Mouse (Mus musculus): ENCODE data around the gene Vgll4. TPM values are rescaled to one million over a fixed set of nuclear protein-coding genes. Genes with fewer than 3 reads are reported as not detected.
A peak's percentile ranks its signal among the peaks of the same experiment; 100 is the strongest.

The Vgll4 gene
- polyA plus RNA-seq, 1 experiment from 2014 or later = 14.7 TPM

DNA sequence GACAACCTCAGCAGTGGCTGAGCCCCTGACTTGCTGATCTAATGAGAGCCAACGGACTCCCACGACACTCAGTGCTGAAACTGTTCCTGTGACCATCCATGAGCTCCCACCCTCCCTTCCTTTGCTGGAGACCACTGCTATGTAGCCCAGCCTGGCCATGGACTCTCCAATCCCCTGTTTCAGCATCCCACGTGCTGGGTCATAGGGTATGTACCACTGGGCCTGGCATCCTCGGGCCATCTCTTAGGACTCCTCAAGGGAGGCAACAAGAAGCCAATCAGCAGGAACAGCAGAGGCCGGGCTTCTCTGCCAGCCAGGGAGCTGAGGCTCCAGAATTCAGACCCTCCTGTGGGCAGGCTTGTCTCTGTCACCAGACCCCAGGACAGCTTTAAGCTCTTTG lies 87.6 kb downstream of the Vgll4 start:
- Histone ChIP-seq H3K9me3 (ENCODE audit: low read length) (no peaks in the 10 kb centered on the region), H3K9ac (replicated peaks) (no peak overlapping the region), H3K4me2 (ENCODE audit: low read depth, low read length) (no peak overlapping the region), H3K4me3 (ENCODE audit: low read depth, low read length) (no peak overlapping the region), H3K27me3 (ENCODE audit: insufficient read depth, low read length) (no peaks in the 10 kb centered on the region), H3K36me3 (replicated peaks; ENCODE audit: insufficient read depth, low read length) (0 out of 2 replicates have a peak, but pooled peaks cover 5% of the 10 kb centered on the region), H3K4me1 (ENCODE audit: insufficient read depth) (peaks cover 65% of the 10 kb centered on the region), H3K27ac (ENCODE audit: low read depth) (0 out of 2 replicates have a peak overlapping the region, but pooled peaks have one; percentile 69)
- TF ChIP-seq EP300 (IDR thresholded peaks at IDR 0.05; ENCODE audit: low read depth) = no peak
- no peak for TF ChIP-seq CTCF (IDR thresholded peaks at IDR 0.05; ENCODE audit: low read depth)
- ATAC-seq = no peak
- DNase-seq = no peak
- WGBS (ENCODE audit: insufficient replicate concordance) = 71% methylated on average over 5 of the region's 5 CpGs

DNA sequence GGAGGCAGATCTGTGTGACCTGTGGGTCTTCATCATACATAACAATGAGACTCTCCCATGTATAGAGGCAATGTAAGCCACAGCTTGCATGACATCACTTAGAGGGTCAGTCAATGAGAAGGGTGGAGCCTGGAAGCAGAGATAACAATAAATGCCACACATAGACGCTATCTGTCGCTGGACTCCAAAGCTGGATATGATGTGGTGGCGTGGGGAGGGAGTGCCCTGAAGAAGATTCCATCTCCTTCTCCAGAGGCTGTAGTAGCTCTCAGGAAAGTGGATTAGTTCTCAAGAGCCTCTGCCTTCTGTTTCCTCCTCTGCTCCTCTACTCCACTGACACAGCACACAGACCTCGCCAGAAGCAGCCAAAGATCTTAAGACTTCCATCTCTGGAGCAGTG lies 89.0 kb downstream of the Vgll4 start:
- Histone ChIP-seq H3K4me3 (ENCODE audit: low read depth, low read length) (no peak overlapping the region), H3K4me1 (ENCODE audit: insufficient read depth) (peaks cover 64% of the 10 kb centered on the region), H3K27ac (ENCODE audit: low read depth) (no peak overlapping the region), H3K36me3 (replicated peaks; ENCODE audit: insufficient read depth, low read length) (0 out of 2 replicates have a peak, but pooled peaks cover 5% of the 10 kb centered on the region), H3K9me3 (ENCODE audit: low read length) (no peaks in the 10 kb centered on the region), H3K9ac (replicated peaks) (no peak overlapping the region), H3K27me3 (ENCODE audit: insufficient read depth, low read length) (no peaks in the 10 kb centered on the region), H3K4me2 (ENCODE audit: low read depth, low read length) (no peak overlapping the region)
- no peak for TF ChIP-seq EP300 (IDR thresholded peaks at IDR 0.05; ENCODE audit: low read depth)
- no peak for TF ChIP-seq CTCF (IDR thresholded peaks at IDR 0.05; ENCODE audit: low read depth)
- no peak for ATAC-seq
- no peak for DNase-seq
- WGBS (ENCODE audit: insufficient replicate concordance) = 53% methylated on average over 4 of the region's 4 CpGs

DNA sequence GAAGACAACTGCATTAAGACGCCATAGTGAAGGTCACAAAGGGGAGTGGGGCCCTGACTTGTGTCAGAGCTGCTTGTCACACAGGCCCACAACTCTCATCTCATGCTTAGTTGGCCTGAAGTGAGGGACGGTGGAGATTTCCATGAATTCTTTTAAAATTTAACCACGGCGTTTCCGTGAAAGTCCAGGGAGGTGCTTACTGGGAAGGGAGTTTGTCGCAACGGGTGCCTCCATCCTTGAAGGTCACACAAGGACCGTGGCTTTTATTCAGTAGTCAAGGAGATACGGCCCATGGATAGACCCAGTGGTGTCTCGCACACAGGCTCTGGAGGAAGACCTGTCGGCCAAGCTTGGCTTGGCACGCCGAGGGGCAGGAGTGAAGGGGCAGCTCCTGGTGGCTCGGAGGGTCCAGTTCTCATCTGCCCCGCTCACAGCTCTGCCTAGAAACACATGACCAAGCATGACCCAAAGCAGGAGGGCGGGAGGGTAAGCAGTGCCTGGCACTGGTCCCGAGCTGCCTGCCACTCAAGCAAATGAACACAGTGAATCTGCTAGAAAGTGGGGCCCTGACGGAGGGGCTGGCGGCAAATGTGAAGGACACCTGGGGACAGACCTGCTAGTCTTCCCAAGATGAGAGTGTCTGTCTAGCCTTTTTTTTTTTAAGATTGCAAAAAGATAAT lies 90.8 kb downstream of the Vgll4 start:
- DNase-seq (peak; percentile 72), ATAC-seq (peak; percentile 46)
- Histone ChIP-seq H3K9me3 (ENCODE audit: low read length) (no peaks in the 10 kb centered on the region), H3K27ac (ENCODE audit: low read depth) (peak overlapping the region; percentile 72), H3K4me1 (ENCODE audit: insufficient read depth) (peaks cover 72% of the 10 kb centered on the region), H3K36me3 (replicated peaks; ENCODE audit: insufficient read depth, low read length) (no peaks in the 10 kb centered on the region), H3K9ac (replicated peaks) (no peak overlapping the region), H3K4me3 (ENCODE audit: low read depth, low read length) (no peak overlapping the region), H3K4me2 (ENCODE audit: low read depth, low read length) (no peak overlapping the region; the same call in 1 of the 2 replicates), H3K27me3 (ENCODE audit: insufficient read depth, low read length) (no peaks in the 10 kb centered on the region)
- TF ChIP-seq EP300 (IDR thresholded peaks at IDR 0.05; ENCODE audit: low read depth) = no peak
- TF ChIP-seq CTCF (IDR thresholded peaks at IDR 0.05; ENCODE audit: low read depth) = no peak
- 72% methylated on average over 19 of the region's 19 CpGs for WGBS (ENCODE audit: insufficient replicate concordance)

DNA sequence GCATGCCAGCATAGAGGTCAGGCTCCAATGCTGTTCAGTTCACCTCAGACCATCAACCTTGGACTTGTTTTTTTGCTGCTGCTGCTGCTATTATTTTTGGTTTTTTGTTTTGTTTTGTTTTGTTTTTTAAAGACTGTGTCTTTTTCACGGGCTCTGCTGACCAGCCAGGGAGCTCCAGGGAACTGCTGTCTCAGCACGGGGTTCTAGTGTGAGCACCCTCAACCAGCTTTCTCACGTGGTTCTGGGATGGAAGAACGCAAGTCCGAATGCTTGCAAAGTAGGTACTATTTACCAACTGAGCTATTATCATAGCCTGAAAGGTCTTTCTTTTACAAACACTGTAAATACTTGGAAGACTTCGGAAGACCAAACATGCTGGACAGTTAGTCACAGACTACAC lies 93.2 kb downstream of the Vgll4 start:
- no peak for ATAC-seq
- no peaks in the 10 kb centered on the region for H3K36me3 ChIP-seq (replicated peaks; ENCODE audit: insufficient read depth, low read length)

DNA sequence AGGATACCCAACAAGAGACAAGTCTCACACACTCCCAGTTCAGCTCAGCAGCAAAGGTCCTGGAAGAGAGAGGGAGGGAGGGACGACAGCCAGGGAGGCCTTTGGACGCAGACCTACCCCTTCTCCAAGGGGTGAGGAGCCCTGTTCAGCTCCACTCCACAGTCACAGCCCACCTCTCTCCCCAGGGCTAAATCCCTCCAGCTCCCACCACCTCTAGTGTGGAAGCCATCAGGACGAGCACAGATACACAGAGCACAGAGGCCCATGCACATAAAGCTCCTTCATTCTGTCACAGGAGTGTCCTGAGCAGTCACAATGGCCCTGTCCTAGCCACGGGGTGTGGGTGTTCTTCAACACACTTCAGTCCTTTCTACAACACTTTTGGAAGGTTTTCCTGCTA lies 93.8 kb downstream of the Vgll4 start:
- TF ChIP-seq EP300 (IDR thresholded peaks at IDR 0.05; ENCODE audit: low read depth) = no peak
- TF ChIP-seq CTCF (IDR thresholded peaks at IDR 0.05; ENCODE audit: low read depth) = no peak
- Histone ChIP-seq H3K9ac (replicated peaks) (0 out of 2 replicates have a peak overlapping the region, but pooled peaks have one; percentile 17), H3K9me3 (ENCODE audit: low read length) (no peaks in the 10 kb centered on the region), H3K4me3 (ENCODE audit: low read depth, low read length) (no peak overlapping the region), H3K27ac (ENCODE audit: low read depth) (peak overlapping the region; percentile 93), H3K4me2 (ENCODE audit: low read depth, low read length) (no peak overlapping the region), H3K4me1 (ENCODE audit: insufficient read depth) (peaks cover 73% of the 10 kb centered on the region), H3K27me3 (ENCODE audit: insufficient read depth, low read length) (no peaks in the 10 kb centered on the region), H3K36me3 (replicated peaks; ENCODE audit: insufficient read depth, low read length) (no peaks in the 10 kb centered on the region)
- DNase-seq (no peak), ATAC-seq (no peak)
- 40% methylated on average over 4 of the region's 4 CpGs for WGBS (ENCODE audit: insufficient replicate concordance)

More for the DNA sequence above, 93.2 kb downstream of the Vgll4 start:
- TF ChIP-seq EP300 (IDR thresholded peaks at IDR 0.05; ENCODE audit: low read depth) (no peak), CTCF (IDR thresholded peaks at IDR 0.05; ENCODE audit: low read depth) (no peak)
- no peak for DNase-seq
- WGBS (ENCODE audit: insufficient replicate concordance) = 57% methylated on average over 6 of the region's 6 CpGs
- no peak overlapping the region for H3K4me3 ChIP-seq (ENCODE audit: low read depth, low read length)
- H3K4me2 ChIP-seq (ENCODE audit: low read depth, low read length) = no peak overlapping the region
- H3K9ac ChIP-seq (replicated peaks) = no peak overlapping the region
- peak overlapping the region; percentile 93 for H3K27ac ChIP-seq (ENCODE audit: low read depth)
- no peaks in the 10 kb centered on the region for H3K9me3 ChIP-seq (ENCODE audit: low read length)
- H3K4me1 ChIP-seq (ENCODE audit: insufficient read depth) = peaks cover 73% of the 10 kb centered on the region
- H3K27me3 ChIP-seq (ENCODE audit: insufficient read depth, low read length) = no peaks in the 10 kb centered on the region

DNA sequence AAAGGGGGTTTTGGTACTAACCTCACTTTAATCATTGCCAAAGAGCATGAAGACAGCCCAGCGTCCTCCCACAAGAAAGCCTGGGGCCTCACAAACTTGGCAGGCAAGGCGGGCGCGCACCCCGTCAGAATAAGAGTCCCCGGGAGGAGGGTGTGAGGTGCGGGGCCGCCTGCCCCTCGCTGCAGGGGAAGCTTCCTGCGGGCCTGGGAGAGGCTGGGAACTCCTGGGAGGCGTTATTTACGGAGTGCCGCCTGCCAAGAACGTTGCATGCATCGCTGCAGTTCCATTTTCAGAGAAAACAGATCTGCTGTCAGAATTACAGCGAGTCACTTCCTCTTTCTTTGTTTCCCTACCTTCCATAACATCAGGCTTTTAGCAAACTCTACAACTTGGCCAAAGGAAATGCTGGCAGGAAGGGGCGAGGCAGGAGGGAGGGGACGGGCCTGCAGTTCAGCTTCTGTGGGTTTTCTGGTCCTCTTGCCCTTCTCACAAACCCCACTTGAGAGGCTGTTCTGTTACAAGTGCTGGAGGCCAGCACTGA lies 94.7 kb downstream of the Vgll4 start:
- TF ChIP-seq CTCF (IDR thresholded peaks at IDR 0.05; ENCODE audit: low read depth) = no peak
- TF ChIP-seq EP300 (IDR thresholded peaks at IDR 0.05; ENCODE audit: low read depth) = peak; percentile 79; the same call in 1 of the 2 replicates
- Histone ChIP-seq H3K27me3 (ENCODE audit: insufficient read depth, low read length) (no peaks in the 10 kb centered on the region), H3K4me2 (ENCODE audit: low read depth, low read length) (peak overlapping the region; percentile 86), H3K4me1 (ENCODE audit: insufficient read depth) (peaks cover 67% of the 10 kb centered on the region), H3K36me3 (replicated peaks; ENCODE audit: insufficient read depth, low read length) (no peaks in the 10 kb centered on the region), H3K9ac (replicated peaks) (peak overlapping the region; percentile 70; the same call in 1 of the 2 replicates), H3K9me3 (ENCODE audit: low read length) (no peaks in the 10 kb centered on the region), H3K4me3 (ENCODE audit: low read depth, low read length) (peak overlapping the region; percentile 53), H3K27ac (ENCODE audit: low read depth) (peak overlapping the region; percentile 93)
- DNase-seq (peak; percentile 92), ATAC-seq (peak; percentile 85)
- under 1% methylated on average over 18 of the region's 18 CpGs for WGBS (ENCODE audit: insufficient replicate concordance)
